Mouse (Mus musculus) cerebellum, adult 9-10 months (tissue): ENCODE data around the gene Antxr1.

ENCODE experiments used
- DNase-seq: peaks from one replicate; pipeline ENCODE4 v3.0.0; 2022

Gene Antxr1

DNA sequence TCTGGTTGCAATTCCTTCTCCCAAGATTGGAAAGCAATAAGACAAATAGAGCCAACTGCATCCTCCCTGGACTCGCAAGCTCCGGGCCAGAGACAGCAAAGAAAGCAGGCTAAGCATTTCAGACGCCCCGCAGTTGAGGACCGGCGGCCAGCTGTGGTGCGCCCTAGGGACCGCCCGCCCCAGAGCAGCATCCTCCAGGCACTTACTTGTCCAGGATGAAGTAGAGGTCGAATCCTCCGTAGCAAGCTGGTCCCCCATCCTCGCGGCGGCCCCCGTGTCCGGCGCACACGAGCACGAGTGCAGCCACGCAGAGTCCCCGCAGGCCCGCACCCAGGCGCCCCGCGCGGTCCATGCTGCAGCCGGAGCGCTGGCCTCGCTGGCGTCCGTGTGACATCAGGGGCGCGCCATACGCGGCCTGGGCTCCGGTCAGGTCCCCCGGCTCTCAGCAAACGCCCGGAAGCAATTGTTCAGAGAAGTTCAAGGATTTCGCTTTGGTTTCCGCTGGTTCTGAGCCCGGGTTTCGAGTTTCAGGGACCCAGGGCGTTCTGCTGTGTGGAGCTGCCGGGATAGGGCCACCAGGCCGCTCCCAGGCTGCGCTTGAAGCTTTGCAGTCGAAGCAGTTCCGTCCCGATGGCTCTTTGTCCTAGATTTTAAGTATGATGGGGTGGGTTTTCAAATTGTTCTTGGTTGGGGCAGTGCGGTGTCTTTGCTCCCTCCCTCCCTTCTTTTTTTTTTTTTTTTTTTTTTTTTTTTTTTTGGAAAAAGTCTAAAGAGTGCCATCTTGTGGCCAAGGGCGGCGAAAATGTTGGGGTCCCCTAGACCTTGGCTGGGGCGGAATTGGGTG is at the start of gene Antxr1:
Gene Antxr1, minus strand, starts transcription at position 731 of the 844 bp plus-strand sequence.
- DNase-seq = no peak

DNA sequence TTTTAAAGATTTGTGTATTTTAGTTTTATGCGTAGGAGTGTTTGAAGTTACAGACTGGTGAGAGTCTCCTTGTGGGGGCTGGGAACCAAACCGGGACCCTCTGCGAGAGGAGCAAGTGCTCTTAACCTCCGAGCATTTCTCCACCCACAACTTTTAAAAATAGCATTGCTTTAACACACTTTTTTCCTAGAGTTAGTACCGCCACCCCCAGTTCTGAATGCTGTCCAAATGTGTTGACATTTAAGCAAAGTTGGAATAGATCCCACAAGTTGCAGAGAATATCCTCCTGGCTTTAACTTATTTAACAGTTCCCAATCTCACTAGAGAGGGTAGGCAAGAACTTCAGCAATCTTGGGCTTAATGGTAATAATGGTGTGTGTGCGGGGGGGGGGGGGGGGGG is 49.1 kb upstream of the Antxr1 start:
- no peak for DNase-seq

DNA sequence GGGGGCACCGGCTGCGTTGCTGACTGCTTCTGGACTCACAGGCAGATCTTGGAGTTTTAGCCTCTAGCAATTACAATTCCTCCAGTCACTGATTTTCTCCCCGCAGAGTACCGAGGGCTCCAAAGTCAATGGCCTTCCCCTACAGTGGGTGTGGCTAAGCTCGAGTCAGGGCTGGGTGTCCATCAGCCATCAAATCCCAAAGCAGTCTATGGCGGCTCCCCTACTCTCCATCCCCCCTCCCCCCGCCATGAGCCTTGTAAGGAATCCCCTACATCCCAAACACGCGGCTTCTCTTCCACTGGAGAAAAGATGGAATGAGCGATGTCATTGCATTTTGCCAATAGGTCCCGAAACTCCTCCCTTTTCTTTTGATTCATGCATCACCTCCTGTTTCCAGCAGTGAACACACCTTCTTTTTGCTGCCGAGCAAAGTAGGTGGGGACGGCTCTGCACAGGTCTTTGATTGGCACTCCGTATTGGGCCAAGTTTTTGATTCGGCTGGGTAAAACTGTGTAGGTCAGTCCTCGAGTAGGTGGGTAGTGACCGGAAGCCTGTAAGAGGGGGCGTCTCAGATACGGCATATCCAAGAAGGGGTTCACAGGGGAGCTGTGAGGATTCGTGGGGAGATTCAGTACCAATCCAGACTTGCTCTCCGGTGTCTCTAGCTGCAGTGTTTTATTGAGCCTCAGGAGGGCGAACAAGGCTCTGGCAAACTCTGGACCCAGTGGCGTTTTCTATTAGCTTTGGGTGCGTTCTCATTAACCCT is 48.5 kb upstream of the Antxr1 start:
- no peak for DNase-seq

DNA sequence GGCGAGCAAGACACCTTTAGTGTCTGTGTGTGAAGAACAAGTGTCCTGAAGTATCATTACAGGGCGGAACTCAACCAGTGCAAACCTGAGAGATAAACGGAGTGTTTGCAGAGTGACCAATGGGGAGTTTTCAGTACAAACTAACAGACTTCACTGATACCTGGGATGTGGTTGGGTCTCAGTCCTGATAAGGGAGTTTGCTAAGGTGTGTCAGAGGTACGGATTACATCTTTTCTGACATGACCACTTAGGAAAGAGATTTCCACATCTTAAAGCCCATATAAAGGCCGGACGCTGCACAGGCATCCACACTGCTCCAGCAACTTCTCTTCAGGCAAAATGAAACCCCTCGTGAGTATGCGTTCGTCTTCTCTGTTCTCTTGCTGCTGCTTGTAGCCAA is 37.4 kb upstream of the Antxr1 start, which contains the start of gene Gkn2:
Gene Gkn2, plus strand, starts transcription at position 301 of the 400 bp plus-strand sequence.
- no peak for DNase-seq

DNA sequence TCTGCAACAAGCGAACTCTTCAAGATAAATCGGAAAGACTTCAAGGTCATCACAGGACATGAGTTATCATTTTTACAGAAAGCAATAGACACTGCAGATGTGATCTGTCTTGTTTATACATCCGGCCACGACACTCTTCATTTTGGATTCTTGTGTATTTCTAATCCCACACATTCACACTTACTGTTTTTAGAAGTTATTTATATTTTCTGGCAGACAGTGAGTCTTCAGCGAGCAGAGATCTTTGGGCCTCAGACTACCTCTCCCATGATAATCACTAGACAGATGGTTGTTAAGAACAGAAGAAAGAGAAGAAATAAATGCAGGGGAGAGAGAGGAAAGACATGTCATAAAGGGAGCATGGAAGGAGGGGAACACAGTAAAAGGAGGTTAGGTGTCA is 33.6 kb upstream of the Antxr1 start:
- no peak for DNase-seq

DNA sequence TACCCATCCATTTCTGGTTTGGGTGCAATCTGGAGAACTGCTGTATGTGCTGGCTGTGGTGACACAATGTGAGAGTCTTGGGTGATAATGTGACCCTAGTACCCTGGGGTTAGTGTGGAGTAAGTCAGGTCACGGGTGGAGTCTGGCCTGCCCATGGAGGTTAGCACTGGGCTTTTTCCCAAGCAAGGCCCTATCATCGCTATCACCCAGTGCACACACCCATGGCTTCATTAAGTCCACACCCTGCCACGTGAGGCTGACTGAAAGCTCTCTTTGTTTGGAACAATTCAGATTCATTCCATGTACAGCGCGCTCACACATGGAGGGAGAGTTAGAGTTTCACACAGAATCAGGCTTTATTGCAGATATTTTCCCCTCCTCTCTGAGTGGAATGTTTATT is 18.8 kb upstream of the Antxr1 start:
- no peak for DNase-seq

DNA sequence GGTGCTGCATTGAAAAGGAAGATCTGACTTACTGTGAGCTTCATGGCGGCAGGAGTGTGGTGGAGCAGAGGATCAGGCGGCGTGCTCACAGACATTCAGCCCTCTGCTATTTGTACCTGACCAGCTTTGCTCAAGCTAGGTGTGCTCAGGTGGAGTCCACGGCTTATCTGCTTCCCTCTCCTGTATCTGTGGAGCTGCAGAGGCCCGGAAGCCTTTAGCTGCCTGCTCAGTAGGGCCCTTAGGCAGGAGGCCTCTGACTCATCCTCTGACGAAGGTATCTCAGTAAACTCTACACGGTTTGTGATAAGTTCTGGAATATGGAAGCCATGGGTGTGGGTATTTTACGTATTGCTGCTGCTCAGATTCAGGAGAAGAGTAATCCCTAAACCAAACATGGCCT is 15.2 kb upstream of the Antxr1 start, which contains the start of gene Gkn1:
Gene Gkn1, minus strand, starts transcription at position 114 of the 400 bp plus-strand sequence.
- DNase-seq = no peak

DNA sequence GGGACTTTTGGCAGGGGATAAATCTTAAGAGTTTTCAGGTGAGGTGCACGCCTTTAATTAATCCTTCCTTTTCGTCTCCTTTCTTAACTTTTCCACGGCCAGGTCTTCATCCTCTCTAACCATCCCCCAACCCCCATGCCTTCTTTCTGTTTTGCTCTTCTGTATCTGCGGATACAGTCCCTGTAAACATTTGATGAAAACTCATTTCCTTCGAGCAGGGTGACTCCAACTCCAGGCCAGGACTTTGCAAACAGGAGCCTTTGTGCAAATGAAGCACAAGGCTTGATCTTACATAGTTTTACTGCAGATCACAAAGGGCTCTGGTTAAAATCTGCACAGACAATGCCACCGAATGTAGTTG is 294 bp upstream of the Antxr1 start:
- no peak for DNase-seq

DNA sequence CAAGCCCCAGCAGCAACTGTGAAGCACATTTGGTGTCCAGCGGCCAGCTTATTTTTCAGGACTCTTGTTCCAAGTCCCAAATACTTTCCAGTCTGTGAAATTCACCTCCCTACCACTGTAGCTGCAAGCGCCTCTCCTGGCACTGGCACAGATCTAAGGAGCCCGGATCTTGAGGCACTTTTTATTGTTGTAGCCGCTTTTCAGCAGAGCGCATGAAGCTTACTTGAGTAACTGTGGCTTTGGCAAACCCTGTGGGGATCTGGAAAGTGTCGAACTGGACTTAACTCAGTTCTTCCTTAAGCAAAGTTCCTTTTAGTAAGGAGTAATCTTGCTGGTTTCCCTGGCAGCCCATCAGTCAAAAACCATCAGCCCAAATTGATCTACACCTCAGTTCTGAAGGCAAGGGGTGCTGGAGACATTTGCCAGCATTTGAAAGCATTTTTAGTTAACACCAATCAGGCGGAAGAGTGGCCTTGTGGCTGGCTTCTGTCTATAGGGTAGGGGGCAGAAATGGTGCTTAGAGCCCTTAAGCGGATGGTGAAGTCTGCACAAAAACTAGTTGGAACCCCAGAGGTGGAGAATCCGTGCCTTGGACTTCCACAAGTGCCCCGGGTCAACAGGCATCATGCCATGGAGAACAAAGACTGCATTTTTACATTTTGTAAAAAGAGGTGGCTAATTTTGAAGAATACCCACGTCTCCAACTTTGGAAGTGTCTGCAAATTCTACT is 1.1 kb downstream of the Antxr1 start:
- DNase-seq = no peak

DNA sequence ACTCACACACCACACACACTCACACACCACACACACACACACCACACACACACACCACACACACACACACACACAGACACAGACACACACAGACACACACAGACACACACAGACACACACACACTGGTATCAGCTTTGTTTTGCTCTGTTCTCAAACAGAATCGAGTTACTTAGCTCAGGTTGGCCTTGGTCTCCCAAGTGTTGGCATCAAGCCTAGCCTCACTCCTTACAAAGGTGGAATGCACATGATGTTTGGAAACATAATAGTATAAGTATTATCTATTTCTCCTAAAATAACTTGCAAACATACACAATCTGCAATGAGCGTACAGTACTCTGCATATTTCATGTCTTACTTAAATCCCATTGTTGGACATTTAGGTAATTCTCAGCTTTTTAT is 3.2 kb downstream of the Antxr1 start:
- no peak for DNase-seq

DNA sequence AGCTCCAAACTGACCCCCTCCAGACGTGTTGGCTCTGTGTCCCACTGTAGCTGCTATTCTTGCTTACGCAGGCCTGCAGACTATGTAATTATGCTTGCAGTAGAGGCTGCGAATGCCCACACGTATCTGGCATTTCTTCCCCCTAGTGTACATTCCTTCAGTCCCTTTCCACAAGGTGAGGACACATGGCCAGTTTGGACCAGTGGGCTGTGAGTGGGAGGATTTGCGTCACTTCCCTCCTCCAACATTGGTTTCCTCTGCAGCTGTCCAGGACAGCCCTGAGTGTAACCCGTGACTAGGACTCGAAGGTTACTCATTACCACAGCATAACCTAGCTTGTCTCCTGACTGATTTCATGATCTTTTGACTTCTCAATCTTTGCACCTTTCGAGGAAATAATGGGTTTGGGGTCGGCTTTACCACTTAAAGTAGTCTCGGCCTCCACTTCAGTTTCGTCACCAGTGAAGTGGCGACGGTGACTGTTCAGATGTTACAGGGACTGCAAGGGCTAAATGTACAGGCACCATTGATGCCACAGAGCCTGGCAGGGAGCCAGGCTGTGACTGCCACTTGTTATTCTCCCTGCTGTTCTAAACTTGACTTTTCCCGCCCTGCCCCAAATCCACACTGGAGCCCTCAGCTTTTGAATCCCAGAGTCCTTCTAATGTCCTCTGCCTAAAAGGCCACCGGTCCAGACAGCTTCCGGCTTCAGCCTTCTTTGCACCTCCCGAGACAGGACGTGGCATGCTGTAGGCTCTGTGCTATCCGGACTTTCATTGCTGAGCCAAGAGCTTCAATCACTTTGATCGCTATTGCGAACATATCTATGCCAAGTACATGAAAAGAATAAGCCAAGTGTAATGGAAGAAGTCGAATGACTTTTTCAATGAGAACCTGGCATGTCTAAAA is 7.1 kb downstream of the Antxr1 start:
- no peak for DNase-seq

DNA sequence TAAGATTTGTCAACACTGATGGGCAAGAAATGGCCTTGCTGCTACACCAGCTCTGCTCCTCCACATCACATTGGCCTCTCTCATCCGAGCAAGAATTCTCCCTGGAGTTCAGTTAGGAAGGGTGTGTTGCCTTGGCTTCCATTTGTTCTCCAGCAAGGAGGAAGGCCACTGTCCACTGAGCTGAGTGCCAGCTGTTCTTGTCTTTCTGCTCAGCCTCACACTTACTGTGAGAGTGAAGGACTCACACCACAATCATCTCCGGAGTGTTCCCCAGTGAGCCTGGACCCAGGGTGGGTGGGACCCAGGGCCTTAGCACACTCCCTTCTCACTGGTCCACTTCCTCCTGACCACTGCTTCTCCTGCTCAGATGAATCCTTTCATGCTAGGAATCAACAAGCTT is 8.7 kb downstream of the Antxr1 start:
- DNase-seq = no peak

DNA sequence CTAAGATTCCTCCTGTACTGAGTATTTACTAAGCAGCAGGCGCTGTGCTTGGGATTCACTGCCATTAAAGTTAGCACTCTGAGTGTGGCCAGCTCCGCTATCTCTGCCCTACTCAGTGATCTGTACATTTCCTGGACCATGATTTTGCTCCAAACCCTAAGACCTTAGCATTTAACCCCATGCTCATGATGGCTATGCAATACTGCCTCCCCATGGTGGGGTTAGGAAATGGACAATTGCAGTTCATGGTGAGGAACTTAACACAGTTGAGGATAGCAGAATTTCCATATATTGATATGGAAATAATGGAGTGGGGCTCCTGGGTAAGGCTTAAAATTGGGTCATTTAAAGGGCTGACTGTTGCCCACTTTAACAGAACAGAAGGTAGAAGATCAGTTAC is 12.2 kb downstream of the Antxr1 start:
- DNase-seq = no peak

DNA sequence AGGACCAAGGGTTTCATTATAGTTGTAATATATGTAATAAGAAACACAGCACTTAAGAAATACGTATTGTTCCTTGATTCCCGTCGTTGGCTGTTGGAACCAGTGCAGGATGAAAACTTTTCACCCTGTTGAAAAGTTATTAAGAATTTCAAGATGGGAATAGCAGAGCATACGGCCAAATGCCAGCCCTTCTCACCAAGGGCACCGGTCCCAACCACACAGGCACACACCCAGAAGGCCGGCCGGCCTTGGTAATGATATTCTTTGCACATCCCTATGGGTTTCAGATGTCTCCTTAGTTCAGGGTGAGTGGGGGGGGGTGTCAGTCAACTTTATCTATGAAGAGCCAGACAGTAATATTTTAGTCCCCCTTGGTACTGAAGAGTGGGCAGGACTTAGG is 17.0 kb downstream of the Antxr1 start:
- no peak for DNase-seq

DNA sequence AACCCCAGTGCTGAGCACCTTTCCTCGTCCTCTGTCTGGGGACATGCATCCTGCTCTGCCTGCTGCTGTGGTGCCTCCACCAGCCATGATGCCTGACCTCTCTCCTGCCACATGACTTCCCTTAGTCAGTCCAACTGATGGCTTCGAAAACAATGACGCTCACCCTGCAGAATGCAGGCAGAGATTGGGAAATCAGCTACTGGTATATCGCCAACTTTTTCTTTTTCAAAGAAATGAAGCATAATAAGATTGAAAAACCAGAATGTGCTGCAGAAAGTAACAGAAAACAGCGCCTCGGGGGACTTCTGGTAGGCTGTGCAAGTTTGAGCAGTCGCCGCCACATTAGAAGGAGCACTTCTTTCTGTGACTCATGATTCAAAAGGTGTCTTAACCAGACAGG is 18.7 kb downstream of the Antxr1 start:
- no peak for DNase-seq

DNA sequence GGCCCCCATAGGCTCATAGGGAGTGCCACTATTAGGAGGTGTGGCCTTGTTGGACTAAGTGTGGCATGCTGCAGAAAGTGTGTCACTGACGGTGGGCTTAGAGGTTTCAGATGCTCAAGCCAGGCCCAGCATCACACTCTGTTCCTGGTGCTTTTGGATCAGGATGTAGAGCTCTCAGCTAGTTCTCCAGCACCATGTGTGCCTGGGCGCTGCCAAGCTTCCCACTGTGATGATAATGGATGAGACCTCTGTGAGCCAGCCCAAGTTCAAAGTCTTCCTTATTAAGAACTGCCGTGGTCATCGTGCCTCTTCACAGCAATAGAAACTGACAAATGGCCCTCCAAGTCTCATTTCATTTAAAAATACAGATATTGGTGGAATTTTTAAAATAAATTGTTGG is 22.9 kb downstream of the Antxr1 start:
- no peak for DNase-seq

DNA sequence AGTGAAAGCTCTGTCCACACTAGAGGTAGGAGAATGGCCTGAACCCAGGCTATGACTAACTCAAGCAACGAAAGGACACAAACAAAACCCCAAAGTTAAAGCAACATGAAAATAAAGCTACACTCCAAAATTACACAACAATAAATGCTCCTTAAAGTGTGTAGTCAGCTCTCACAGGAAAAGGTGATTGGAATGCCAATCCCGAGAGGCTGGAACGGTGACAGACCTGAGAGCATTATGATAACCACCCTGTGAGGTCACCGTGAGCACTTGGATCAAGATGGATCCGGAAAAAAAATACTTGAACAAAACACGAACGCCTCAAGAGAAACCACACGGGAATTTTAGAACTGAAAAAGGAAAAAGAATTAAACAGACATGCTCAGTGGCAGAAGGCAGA is 31.1 kb downstream of the Antxr1 start:
- no peak for DNase-seq

DNA sequence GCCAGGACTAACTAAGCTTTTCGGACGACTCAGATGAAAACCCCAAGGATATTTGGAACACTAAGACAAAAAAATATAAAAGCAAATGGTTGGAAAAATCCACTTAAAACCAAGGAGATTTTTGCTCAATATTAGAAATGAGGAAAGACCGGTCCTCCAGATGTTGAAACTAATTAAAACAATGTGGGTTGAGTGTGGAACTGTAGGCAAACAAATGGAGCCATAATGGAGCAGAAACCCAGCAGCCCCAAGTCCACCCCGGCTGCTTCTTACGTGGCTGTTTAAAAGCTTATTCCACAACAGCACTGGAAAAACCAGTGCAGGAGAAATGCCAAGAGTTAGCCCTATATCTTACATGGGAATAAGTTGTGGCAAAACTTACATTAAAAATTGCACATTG is 32.9 kb downstream of the Antxr1 start:
- no peak for DNase-seq

DNA sequence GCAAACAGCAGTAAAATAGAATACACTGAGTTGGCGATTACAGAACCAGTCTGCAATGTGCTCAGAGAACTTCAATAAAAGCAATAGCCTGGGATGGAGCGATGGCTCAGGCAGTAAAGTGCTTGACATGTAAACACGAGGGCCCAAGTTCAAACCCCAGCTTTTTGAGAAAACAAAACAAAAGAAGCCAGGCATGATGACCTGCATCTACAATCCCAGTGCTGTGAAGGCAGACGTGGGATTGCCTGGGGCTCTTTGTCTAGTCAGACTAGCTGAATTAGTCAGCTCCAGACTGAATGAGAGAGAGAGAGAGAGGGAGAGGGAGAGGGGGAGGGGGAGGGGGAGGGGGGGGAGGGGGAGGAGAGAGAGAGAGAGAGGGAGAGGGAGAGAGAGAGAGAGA is 33.6 kb downstream of the Antxr1 start:
- DNase-seq = no peak

DNA sequence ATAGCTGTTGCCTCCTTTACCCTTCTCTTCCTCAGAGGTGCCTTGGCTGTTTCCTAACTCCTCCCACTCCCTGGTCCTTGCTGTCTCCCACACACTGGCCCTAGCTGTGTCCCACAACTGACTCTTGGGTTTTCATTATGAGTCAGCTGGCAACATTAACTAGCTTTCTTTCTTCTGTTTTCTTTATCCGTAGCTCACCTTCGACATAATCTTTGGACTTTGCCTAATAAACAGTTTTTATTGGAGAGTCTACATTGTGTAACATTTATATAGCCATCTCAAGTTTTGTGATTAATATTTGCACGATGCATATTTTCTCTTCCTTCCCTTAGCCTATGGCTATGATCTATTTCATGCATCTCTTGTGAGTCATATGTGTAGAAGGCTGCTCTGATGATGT is 40.7 kb downstream of the Antxr1 start:
- no peak for DNase-seq

DNA sequence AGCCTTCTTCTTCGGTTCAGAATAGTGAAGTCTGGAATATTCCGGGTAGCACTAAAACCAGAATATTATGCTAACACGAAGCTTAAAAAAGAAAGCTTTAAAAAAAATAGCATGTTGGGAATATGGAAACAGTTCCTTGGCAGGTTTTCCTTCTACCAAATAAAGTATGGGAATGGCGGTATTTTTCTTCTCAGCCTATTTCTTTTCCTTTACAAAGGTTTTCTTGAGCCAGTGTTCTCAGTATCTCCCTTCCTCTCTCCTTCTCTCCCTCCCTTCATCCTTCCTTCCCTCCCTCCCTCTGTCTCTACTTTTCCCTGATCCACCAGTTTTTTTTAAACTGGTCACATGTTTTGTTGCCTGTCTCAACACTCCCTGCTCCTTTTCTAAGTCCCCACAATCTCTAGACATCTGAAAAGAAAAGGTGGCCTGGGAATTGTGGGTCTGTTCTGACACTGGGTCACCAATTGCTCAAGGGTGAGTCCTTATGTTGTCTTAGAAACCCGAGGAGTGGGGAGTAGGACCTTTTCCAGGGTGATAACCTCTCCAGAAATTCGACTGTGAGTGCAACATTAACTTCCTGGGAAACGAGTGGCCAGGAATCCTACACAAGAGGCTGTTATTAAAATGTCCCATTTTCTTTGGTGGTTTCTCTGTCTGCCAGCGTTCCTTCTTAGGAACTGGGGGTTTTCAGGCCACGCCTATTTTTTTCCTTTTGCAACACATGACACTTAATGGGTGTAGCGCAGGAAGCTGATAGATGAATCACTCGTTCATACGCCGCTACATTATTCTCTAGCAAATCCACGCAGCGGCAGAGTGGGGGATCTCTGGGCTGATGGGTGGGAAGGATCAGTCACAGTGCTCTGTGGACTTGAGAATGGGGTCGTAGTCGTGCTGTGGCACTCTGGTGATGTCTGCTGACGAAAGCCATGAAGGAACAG is 42.4 kb downstream of the Antxr1 start:
- no peak for DNase-seq
